Mouse (Mus musculus) C2C12 (cell line): ENCODE data around the gene Osm.

Experiments
- CTCF ChIP-seq: IDR thresholded peaks from one replicate; pipeline ENCODE4 v1.5.1; 2011; ENCODE audit not compliant: control insufficient read depth, insufficient read depth, insufficient read length
- FOSL1 ChIP-seq: IDR thresholded peaks from one replicate; pipeline ENCODE4 v1.8.0; 2011; ENCODE audit warnings: mild to moderate bottlenecking, low read length; ENCODE audit not compliant: poor library complexity, insufficient read depth, severe bottlenecking
- MAX ChIP-seq: IDR thresholded peaks from one replicate; pipeline ENCODE4 v1.6.1; 2011; ENCODE audit warnings: mild to moderate bottlenecking, control low read depth
- MYOD1 ChIP-seq: IDR thresholded peaks from one replicate; pipeline ENCODE4 v1.6.1; 2011; ENCODE audit warnings: low read depth; ENCODE audit not compliant: control insufficient read depth, insufficient read length
- USF1 ChIP-seq: IDR thresholded peaks from one replicate; pipeline ENCODE4 v1.6.1; 2011; ENCODE audit warnings: low read depth, mild to moderate bottlenecking, control low read depth, moderate library complexity

GRCm38 (mm10) chr11:4279909-4280308 is 43.7 kb downstream of the Osm start:
- TF ChIP-seq USF1 (no peak), CTCF (no peak), MYOD1 (no peak), FOSL1 (no peak), MAX (no peak)
